Comparison of ENCODE assay signal across 8 mouse cellular contexts in the genomic region with DNA sequence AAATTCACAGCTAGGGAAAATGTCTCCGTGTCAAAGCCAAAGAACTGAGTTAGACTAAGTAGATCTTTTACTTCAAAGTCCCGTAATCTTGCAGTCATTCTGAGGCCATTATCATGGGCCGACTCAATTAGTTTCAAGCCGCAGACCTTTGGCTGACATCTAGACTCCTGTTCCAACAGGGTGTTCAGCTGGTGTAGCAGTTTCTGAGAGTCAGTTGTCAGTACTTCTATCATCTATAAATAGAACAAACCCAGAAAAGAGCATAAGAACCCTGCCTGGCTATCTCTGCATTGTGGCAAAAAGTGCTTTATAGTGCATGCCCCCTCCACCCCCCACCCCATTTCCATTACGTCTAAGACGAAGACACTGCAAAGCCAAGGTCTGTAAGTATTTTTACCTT. TPM values are rescaled to one million over a fixed set of nuclear protein-coding genes. Genes with fewer than 3 reads are reported as not detected.
A peak's percentile ranks its signal among the peaks of the same experiment; 100 is the strongest.
DNase-seq lines count a peak whose midpoint lies in the region; ATAC-seq and TF ChIP-seq lines count a peak whose summit lies in the region.

No protein-coding gene starts in this region.

- H3K9me3 ChIP-seq in limb, embryonic 15.5 days = no peaks in the 10 kb centered on the region

- TF ChIP-seq EP300 in heart, adult 2 months (IDR thresholded peaks at IDR 0.05; ENCODE audit: insufficient read depth, low read depth, low read length) = no peak

- peak overlapping the region; percentile 21 for H3ac ChIP-seq in C2C12 (ENCODE audit: control insufficient read depth, insufficient read length, low read depth)

- peaks cover 43% of the 10 kb centered on the region for H3K36me3 ChIP-seq in C2C12 (ENCODE audit: control insufficient read depth, insufficient read depth)
- H3K36me3 ChIP-seq in heart, adult 2 months (ENCODE audit: control insufficient read depth, insufficient read depth, low read length) = peaks cover 34% of the 10 kb centered on the region
- peaks cover 14% of the 10 kb centered on the region for H3K36me3 ChIP-seq in limb, embryonic 15.5 days

- DNase-seq in gastrocnemius, adult 2 months = peak; percentile 54
- DNase-seq in gastrocnemius, postnatal 25 days = no peak
- DNase-seq in heart, adult 2 months = peak in 1 of 2 experiments; percentile 33
- DNase-seq in frontal cortex, adult 2 months (ENCODE audit: extremely low spot score in 1 of 2, low spot score in 1 of 2) = no peak
- no peak for DNase-seq in T-cell, adult 2 months (ENCODE audit: low spot score)
- DNase-seq in frontal cortex, postnatal 25 days (ENCODE audit: low spot score in 2 of 2) = no peak

- H3K4me1 ChIP-seq in heart, adult 2 months (ENCODE audit: control insufficient read depth, insufficient read depth, low read length) = peaks cover 1% of the 10 kb centered on the region
- H3K4me1 ChIP-seq in limb, embryonic 15.5 days = peaks cover 5% of the 10 kb centered on the region; the same call in 1 of the 2 replicates

- no peak for ATAC-seq in limb, embryonic 15.5 days (ENCODE audit: insufficient number of reproducible peaks, low FRiP score, low TSS enrichment, low read depth)

- peak overlapping the region; percentile 88 for H3K4me3 ChIP-seq in gastrocnemius, adult 2 months
- peak overlapping the region; percentile 93 for H3K4me3 ChIP-seq in C2C12 (ENCODE audit: insufficient read depth, poor library complexity, severe bottlenecking)
- peak overlapping the region; percentile 86 for H3K4me3 ChIP-seq in heart, adult 2 months
- peak overlapping the region; percentile 76 for H3K4me3 ChIP-seq in limb, embryonic 15.5 days

- peaks cover 43% of the 10 kb centered on the region for H3K79me2 ChIP-seq in C2C12 (ENCODE audit: control insufficient read depth, insufficient read depth)
- no peaks in the 10 kb centered on the region for H3K79me2 ChIP-seq in heart, adult 2 months (replicated peaks; ENCODE audit: control insufficient read depth, insufficient read depth, low read length)

- peak overlapping the region; percentile 52; the same call in 1 of the 2 replicates for H3K9ac ChIP-seq in heart, adult 2 months (ENCODE audit: low read depth, low read length)
- no peak overlapping the region for H3K9ac ChIP-seq in limb, embryonic 15.5 days

- H3K27ac ChIP-seq in gastrocnemius, adult 2 months = peak overlapping the region; percentile 99
- peak overlapping the region; percentile 97 for H3K27ac ChIP-seq in heart, adult 2 months
- no peak overlapping the region for H3K27ac ChIP-seq in limb, embryonic 15.5 days

- TF ChIP-seq POLR2A in heart, adult 2 months (IDR thresholded peaks at IDR 0.05; ENCODE audit: insufficient read depth, low read depth, low read length) = no peak

- intact Hi-C loops in gastrocnemius, adult 2 months (cut with DNase I) = loop anchor here (2.0 kb wide), 2 partner anchors 19 to 61 kb away; no protein-coding TSS in a partner anchor
- intact Hi-C loops in heart, adult 2 months (cut with DNase I) = loop anchor here (2.0 kb wide), 1 partner anchor 21 kb away; a partner anchor contains a TSS

- peaks cover 30% of the 10 kb centered on the region for H3K79me3 ChIP-seq in C2C12 (ENCODE audit: low read depth)

- no peak for TF ChIP-seq CTCF in gastrocnemius, adult 2 months (IDR thresholded peaks at IDR 0.05)
- no peak for TF ChIP-seq CTCF in C2C12 (IDR thresholded peaks at IDR 0.05; ENCODE audit: control insufficient read depth, insufficient read depth, insufficient read length)
- TF ChIP-seq CTCF in heart, adult 2 months (IDR thresholded peaks at IDR 0.05) = no peak

- WGBS in heart, adult 2 months = 41% methylated on average over 6 of the region's 6 CpGs
- WGBS in limb, embryonic 15.5 days = 55% methylated on average over 6 of the region's 6 CpGs

- H3K27me3 ChIP-seq in C2C12 (ENCODE audit: control insufficient read depth, insufficient read depth, insufficient read length) = no peaks in the 10 kb centered on the region
- no peaks in the 10 kb centered on the region for H3K27me3 ChIP-seq in heart, adult 2 months (ENCODE audit: control insufficient read depth, insufficient read depth, low read length)
- no peaks in the 10 kb centered on the region for H3K27me3 ChIP-seq in limb, embryonic 15.5 days

- H3K4me2 ChIP-seq in limb, embryonic 15.5 days = peak overlapping the region; percentile 73; the same call in 1 of the 2 replicates

TF ChIP-seq in C2C12, 6 proteins besides CTCF, POLR2A, EP300 and RAD21:
- TF ChIP-seq MYOD1 (IDR thresholded peaks at IDR 0.05; ENCODE audit: control insufficient read depth, insufficient read length, low read depth) (no peak), MYOG (IDR thresholded peaks at IDR 0.05; ENCODE audit: control insufficient read depth, extremely low read depth, insufficient read length) (no peak), CEBPB (IDR thresholded peaks at IDR 0.05; ENCODE audit: low read depth) (no peak), USF1 (IDR thresholded peaks at IDR 0.05; ENCODE audit: low read depth) (no peak), FOSL1 (IDR thresholded peaks at IDR 0.05; ENCODE audit: insufficient read depth, low read length, poor library complexity, severe bottlenecking) (no peak), MAX (IDR thresholded peaks at IDR 0.05) (no peak)

RNA-seq across cellular contexts. Expression of a gene that starts 1.3 kb away (rescaled TPM):
- 100 to 1,000 TPM; 643 to 672 TPM for total RNA-seq in gastrocnemius, adult 2 months (2021)
- 100 to 1,000 TPM; 557 to 642 TPM for total RNA-seq in gastrocnemius, postnatal 25 days (2021)
- 63.9 TPM for polyA plus RNA-seq in C2C12 (2012; fragmentation: generic; extraction: Trizol)
- 100 to 1,000 TPM; 428 to 489 TPM for total RNA-seq in heart, adult 2 months (2021)
- 137 and 314 TPM in 2 replicates for polyA plus RNA-seq in heart, adult 2 months (2012; rRNA removed)
- polyA plus RNA-seq in limb, embryonic 15.5 days (2015; fragmentation: Nextera tagmentation; extraction: Ambion mirVana) = 48.8 and 62.6 TPM in 2 replicates
- polyA plus RNA-seq in frontal cortex, adult 2 months (2012; rRNA removed) = 31.0 and 31.2 TPM in 2 replicates

RNA-seq across cellular contexts. Expression of a gene that starts 20.4 kb away (rescaled TPM):
- 10 to 100 TPM in 1 of 2 experiments, 1 to 10 TPM in 1; 9.9 to 14.0 TPM for total RNA-seq in gastrocnemius, adult 2 months (2021)
- 10 to 100 TPM; 10.6 to 12.5 TPM for total RNA-seq in gastrocnemius, postnatal 25 days (2021)
- 64.2 TPM for polyA plus RNA-seq in C2C12 (2012; fragmentation: generic; extraction: Trizol)
- 10 to 100 TPM; 14.4 to 14.7 TPM for total RNA-seq in heart, adult 2 months (2021)
- 3.6 and 10.7 TPM in 2 replicates for polyA plus RNA-seq in heart, adult 2 months (2012; rRNA removed)
- polyA plus RNA-seq in limb, embryonic 15.5 days (2015; fragmentation: Nextera tagmentation; extraction: Ambion mirVana) = 120 and 129 TPM in 2 replicates
- polyA plus RNA-seq in frontal cortex, adult 2 months (2012; rRNA removed) = 17.4 and 25.3 TPM in 2 replicates

RNA-seq across cellular contexts. Expression of a gene that starts 20.6 kb away (rescaled TPM):
- under 1 TPM in 1 of 2 experiments, not detected in 1; 0.08 TPM for total RNA-seq in gastrocnemius, adult 2 months (2021)
- under 1 TPM; 0.43 to 0.62 TPM for total RNA-seq in gastrocnemius, postnatal 25 days (2021)
- polyA plus RNA-seq in C2C12 (2012; fragmentation: generic; extraction: Trizol) = 14.4 TPM
- under 1 TPM; 0.13 to 0.20 TPM for total RNA-seq in heart, adult 2 months (2021)
- polyA plus RNA-seq in heart, adult 2 months (2012; rRNA removed) = 0.18 and 0.21 TPM in 2 replicates
- 36.7 and 37.0 TPM in 2 replicates for polyA plus RNA-seq in limb, embryonic 15.5 days (2015; fragmentation: Nextera tagmentation; extraction: Ambion mirVana)
- polyA plus RNA-seq in frontal cortex, adult 2 months (2012; rRNA removed) = 0.71 and 0.76 TPM in 2 replicates

RNA-seq across cellular contexts. Expression of a gene that starts 58.8 kb away (rescaled TPM):
- total RNA-seq in gastrocnemius, adult 2 months (2021) = 10 to 100 TPM; 57.9 to 61.8 TPM
- total RNA-seq in gastrocnemius, postnatal 25 days (2021) = 10 to 100 TPM; 55.6 to 58.6 TPM
- 30.4 TPM for polyA plus RNA-seq in C2C12 (2012; fragmentation: generic; extraction: Trizol)
- total RNA-seq in heart, adult 2 months (2021) = 100 to 1,000 TPM in 1 of 2 experiments, 10 to 100 TPM in 1; 84.7 to 102 TPM
- polyA plus RNA-seq in heart, adult 2 months (2012; rRNA removed) = 52.1 and 76.6 TPM in 2 replicates
- 104 and 109 TPM in 2 replicates for polyA plus RNA-seq in limb, embryonic 15.5 days (2015; fragmentation: Nextera tagmentation; extraction: Ambion mirVana)
- polyA plus RNA-seq in frontal cortex, adult 2 months (2012; rRNA removed) = 131 and 138 TPM in 2 replicates
